Mouse (Mus musculus) left cerebral cortex, postnatal 36 days (tissue): ENCODE data around the gene Adarb1. TPM values are rescaled to one million over a fixed set of nuclear protein-coding genes. Genes with fewer than 3 reads are reported as not detected.

Experiments used
- DNase-seq, 2 experiments: peaks; one replicate each; pipeline ENCODE4 v3.0.0; 2021 to 2022; ENCODE audit warnings: low spot score in 2 of 2, mixed read lengths in 1 of 2
- intact Hi-C: fragments of 180-260 bp; cut with DNase I; formaldehyde crosslinking; loops from one replicate; pipeline ENCODE4 v1.15.1; 2025
- total RNA-seq, 2 experiments: library from RNA; stranded (reverse); gene quantifications; 2 replicates each; pipeline ENCODE4 v1.2.3; 2021

The Adarb1 gene
- total RNA-seq: 100 to 1,000 TPM; 135 to 147 TPM

DNA sequence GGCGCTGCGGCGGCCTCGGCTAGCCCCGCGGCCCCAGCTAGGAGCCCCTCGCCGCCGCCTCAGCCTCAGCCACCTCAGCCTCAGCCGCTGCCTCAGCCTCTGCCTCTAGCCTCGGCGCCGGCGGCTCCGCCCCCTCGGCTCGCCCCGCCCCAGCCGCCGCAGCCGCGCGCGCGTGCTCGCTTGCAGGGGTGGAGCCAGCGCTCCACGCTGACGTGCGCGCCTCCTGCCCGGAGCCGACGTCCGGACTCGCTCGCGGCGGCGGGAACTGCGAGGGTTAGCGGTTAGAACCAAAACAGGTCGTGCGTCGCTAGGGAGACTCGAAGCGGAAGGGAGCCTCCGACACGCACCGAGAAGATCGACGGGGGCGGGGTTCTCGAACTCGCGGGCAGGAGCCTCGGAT lies at the start of gene Adarb1:
Adarb1 (minus strand) TSS at position 133 of the 400 bp plus-strand sequence.
- DNase-seq: peak; percentile 87 to 90
- intact Hi-C loops: loop anchor here (5.0 to 10.0 kb wide), 3 partner anchors 61 to 167 kb away; partner anchors contain the start of gene Pttg1ip

DNA sequence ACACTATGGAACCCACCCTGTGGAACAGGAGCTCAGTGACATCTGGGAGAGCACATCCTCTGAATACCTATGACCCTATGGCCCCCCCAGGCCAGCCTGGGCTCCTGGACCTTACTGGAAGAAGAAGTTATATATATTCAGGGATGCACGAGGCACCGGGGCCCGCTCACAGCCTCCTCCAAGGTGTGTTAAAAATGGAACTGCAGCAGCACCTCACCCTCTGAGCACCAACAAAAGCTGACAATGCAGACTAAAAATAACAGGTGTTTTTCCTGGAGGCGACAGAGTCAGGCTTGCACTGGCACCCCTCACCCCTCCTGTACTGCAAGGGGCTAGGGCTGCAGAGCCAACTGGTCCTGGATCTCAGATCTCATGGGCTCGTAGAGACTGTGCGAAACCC lies 49.3 kb upstream of the Adarb1 start:
- intact Hi-C loops: no loop called here
- no peak for DNase-seq

DNA sequence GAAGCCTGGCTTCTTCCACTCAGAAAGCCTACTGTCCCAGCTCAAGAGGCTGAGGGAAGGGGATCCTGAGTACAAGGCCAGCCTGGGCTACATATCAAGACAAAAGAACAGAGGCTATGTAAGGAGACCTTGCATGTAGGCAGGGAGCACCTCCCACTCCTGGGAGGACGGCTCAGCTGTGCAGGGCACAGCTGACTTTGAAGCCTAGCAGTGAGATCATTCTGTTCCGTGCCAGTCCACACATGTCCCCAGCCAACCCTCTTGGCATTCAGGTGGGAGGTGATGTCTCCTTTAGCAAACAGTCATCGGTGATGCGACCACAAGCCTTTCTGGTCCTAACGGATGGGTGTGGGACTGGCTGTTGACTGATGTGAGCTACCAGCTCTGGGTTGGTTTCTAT lies 47.8 kb upstream of the Adarb1 start:
- DNase-seq: no peak
- intact Hi-C loops: no loop called here

DNA sequence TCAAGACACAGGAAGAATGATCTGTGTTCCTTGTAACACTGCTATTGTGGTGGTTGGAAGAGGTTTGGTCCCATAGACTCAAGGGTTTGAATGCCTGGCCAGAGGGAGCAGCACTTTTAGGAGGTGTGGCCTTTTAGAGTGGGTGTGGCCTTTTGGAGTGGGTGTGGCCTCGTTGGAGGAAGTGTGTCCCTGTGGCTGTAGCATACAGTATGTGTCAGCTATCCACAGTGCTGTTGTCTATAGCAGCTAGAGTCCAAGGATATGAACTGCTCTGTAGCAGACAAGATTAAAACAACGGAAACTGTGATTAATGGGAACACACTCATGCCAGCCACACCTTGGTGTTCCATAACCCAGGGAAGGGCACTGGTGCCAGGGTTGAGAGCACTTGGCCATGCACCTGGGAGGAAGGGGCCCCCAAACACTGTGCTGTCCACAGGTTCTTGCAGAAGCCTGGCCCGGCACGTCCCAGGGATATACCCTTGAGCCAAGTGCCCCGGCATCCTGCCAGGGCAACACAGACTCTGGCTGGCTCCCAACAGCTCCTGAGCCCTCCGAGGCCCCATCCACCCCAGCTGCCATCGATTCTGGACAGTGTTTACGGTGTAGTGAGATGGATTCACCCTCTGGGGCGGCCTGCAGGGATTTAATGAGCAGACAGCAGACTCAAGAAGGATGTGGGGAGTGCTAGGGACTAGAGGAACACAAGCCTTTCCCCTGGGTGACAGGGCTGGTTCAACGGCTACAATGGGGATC lies 46.3 kb upstream of the Adarb1 start:
- intact Hi-C loops: no loop called here
- no peak for DNase-seq

DNA sequence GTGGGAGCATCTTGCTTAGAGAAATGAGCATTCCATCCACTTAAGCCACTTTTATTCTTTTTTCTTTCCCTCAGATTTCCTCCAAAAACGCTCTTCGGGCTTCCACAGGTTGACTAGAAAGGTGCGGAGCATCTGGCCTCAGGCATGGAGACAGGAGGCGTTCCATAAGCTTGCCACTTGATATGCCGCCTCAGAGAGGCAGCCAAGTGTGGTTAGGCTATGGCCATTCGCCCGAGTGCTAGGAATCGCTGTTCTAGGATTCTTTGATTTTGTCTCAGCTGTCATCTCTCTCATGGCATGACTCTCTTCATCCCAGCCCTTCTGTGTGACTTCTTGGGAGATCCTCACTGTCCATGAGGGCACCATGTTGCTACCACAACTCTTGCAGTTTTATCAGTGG lies 43.1 kb upstream of the Adarb1 start:
- no peak for DNase-seq
- intact Hi-C loops: no loop called here

DNA sequence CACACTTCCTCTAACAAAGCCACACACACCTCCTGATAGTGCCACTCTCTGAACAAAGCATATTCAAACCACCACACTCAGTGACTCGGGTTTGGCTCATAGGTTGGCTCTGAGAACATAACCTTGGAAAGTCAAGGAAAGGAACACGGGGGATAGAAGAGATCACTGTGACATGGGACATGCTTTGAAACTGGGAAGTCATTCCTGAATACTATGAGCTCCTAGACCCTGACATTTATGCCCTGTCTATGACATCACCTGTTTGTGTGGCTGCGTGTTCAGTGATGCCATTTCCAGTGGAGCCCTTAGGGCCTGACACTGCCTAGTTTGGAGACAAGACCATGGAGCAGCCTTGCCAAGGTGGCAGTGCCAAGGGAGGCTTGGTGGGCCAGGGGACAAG lies 39.6 kb upstream of the Adarb1 start:
- intact Hi-C loops: no loop called here

DNA sequence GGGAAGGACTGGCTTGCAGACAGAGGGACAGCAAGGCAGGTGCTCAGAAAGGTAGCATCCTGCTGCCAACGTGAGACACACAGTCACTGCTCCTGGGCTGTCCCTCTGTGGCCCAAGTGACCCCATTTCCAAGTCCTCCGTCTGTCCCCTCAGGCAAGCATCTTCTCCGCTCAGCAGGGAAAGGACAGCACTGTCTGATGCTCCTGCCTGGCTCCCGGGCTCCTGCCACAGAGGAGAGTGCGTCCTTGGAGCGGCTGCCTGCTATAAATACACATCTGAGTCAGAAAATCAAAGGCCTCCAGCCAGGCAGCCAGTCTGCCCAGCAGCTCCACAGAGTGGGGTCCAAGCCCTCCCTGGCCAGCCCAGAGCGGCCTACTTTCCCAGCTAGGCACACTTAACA lies 38.4 kb upstream of the Adarb1 start:
- no peak for DNase-seq
- intact Hi-C loops: no loop called here

More for the DNA sequence above, 39.6 kb upstream of the Adarb1 start:
- no peak for DNase-seq

DNA sequence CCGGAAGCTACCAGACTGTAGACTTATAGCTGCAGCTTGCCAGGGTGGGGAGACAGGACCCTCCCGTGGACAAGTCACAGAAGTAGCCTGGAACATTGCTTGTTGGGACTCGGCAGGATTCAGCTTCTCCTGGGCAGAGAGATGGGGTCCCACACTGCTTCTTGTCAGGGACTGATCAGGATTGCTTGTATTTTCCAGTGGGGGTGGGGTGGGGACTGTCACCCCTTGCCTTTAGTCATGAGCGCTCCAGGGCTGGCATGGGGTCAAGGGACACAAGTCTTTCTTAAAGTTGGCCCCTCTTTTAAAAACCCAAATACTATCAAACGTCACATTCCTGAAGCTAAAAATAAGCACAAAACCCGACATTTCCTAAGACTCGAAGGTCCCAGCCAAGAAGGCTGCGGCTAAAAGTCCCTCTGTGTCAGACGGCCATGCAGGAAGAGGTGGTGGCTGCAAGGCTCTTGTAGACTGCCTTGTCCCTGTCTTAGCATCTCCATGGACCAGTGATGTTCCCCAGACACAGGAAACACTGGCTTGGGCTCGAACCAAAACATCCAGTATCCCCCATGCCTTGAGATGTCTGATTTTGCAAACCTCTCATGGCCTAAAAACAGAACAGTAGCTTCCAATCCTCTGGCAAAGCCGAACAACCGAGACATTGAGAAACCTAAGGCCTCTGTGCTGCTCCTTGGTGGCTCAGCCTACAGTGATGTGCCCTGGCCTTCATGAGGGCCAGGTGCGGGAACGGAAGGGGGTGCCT lies 37.4 kb upstream of the Adarb1 start:
- no peak for DNase-seq
- intact Hi-C loops: no loop called here

DNA sequence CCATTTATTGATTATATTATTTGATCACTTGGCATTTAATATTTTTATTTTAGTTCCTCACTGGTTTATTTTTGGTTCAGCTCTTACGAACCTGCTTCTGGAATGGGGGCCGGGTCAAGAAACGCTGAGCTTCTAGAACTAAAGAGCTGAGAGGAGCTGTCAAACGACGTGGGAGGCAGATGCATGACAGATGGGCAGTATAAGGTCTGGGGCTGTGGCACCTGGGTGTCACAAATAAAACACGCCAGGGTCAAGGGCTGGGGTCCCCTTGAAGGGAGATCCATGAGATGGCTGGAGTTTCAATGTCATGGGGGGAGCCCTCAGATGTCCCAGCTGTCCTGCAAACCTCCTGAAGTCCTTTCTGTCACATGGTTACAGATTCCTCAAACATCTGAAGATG lies 36.7 kb upstream of the Adarb1 start:
- intact Hi-C loops: no loop called here
- no peak for DNase-seq

DNA sequence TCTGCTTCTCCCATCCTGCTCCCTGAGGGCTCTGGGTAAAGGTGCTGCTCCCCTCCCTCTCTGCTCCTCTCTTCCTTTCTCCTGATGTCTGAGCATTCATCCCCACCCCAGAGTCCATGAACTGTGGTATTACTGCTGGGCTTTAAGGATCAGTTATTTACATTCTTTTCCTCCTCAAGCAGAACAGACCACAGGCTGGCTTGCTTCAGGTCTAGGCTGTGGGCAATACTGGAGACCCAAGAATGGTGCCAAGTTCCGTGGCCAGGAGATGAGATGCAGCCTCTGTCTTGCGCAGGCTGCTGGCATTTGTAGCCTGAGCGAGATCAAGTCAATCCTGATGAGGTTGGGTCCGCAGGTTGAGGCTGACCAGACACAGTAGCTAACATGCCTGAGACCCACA lies 33.8 kb upstream of the Adarb1 start:
- no peak for DNase-seq
- intact Hi-C loops: no loop called here

DNA sequence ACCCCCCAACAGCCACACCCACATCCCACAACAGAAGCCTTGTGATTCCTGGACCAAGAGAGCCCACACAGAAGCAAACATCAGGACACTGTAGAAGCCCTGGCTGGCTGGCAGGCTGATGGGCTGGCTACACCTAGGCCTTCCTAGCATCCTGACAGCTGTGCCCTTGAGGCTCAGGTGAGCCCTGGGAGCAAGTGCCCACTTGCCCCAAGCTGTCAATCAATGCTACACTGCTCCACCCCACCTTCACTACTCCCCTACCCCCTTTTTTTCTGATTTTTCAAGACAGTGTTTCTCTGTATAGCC lies 32.0 kb upstream of the Adarb1 start:
- no peak for DNase-seq
- intact Hi-C loops: no loop called here

DNA sequence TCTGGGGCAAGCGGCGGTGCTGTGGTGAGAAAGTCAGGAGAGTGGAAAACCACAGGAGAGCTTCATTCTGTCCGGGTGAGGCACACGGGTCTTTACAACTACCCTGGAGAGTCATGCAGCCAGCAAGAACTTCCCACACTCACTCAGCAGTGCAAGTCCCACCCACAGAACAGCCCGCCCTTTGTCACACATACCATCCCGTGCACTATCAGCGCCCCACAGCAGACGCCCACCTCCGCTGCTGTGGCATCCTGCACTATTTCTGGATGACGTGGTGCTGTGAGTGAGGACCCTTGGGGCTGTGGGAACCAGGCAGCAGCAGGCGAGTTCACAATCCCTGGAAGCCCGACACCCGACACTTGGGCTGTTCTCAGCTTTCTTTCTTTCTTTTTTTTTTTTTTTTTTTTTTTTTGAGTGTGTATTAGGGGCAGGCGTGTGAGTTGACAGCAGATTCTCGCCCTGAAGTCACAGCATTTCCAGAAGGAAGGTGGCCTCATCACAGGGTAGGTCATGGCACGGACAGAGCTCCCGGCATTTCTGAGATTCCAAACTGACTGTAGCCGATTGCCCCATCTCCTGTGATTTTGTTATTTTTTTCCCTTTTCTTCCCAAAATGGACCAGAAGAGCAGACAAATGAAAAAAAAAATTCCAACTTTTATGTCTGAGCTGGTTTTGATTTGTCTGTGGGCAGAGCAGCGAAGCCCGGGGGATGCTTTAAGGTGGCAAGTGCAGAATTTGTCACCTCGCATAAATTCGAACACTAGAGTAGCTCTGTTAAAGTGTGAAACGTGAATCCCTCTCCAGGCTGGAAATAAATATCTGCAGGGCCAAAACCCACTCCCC lies 31.5 kb upstream of the Adarb1 start:
- peak in 1 of 2 experiments; percentile 30 for DNase-seq
- intact Hi-C loops: no loop called here

DNA sequence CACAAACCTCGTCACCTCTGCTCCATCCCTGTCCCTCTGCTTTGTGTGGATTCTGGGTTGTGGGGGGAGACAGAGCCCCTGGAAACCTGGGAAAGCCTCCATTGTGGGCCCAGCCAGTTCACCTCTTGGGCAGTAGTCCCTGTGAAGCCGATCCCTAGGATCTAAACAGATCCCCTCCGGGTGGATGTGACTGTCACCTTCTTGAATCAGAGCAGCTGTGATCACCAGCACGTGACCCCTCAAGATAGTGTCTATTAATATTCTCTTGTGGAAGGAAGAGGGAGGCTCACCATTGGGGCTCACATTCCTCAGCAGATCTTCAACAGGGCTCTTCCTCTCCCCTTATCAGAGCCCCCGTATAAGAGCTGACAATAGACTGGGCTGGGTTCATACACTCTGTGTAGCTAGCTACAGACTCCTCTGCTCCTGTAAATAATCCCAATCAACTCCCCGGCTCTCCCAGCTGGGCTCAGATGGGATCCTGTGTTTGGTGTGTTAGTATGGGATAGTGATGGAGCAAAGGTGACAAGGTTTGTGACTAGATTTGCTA lies 30.7 kb upstream of the Adarb1 start:
- intact Hi-C loops: no loop called here
- no peak for DNase-seq

DNA sequence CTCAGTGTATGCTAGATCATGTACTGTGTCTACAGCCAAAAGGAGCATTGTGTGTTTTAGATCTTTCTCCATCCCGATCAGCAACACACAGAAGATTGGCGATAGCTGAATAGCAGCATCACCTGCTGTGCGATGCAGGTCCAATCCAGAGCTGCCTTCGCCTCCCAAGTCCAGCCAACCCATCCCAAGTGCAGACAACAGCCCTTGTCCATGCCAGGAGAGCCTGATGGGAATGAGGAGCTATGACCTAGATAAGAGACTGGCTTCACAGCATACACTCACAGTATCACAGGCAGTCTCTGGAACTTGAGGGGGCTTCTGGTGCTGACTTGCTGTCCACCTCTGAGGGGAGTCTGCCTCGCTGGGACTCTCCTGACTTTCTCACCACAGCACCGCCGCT lies 30.1 kb upstream of the Adarb1 start:
- intact Hi-C loops: no loop called here
- no peak for DNase-seq

DNA sequence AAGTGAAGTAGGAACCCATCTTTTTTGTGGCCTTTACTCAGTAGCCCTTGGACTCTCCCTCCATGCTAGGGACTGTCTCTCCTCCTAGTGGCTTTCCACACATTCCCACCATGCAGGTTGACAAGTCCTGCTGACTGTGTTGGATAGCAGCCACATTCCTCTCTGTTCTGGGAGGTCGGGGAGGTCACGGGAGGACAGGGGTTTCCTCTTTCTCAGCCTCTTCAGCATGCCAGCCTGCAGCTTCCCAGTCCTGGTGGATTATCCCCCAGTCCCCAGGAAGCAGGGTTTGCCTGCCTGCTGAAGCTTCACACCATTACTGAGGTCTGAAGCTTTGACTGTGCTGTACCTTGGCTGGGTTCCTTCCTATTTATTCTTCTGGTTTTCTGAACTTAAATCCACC lies 29.7 kb upstream of the Adarb1 start:
- intact Hi-C loops: no loop called here
- DNase-seq: no peak

DNA sequence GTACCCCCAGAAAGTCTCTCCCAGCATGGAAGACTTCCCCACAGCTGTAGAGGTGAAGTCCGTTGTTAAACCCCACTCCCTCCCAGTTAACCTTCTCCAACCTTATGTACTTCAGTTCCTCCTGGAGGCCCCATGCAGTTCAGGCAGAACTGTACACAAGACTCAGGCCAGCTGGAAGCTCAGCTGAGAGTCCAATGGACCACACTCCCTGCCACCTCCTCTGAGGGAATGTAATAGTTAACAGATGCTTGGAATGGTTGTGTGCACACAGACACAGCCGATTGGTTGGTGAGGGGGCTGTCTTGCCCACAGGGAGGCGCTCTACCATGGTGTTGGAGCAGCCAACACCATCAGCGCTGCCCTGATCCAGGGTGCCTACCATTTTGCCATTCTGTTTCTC lies 24.2 kb upstream of the Adarb1 start:
- intact Hi-C loops: no loop called here
- no peak for DNase-seq

DNA sequence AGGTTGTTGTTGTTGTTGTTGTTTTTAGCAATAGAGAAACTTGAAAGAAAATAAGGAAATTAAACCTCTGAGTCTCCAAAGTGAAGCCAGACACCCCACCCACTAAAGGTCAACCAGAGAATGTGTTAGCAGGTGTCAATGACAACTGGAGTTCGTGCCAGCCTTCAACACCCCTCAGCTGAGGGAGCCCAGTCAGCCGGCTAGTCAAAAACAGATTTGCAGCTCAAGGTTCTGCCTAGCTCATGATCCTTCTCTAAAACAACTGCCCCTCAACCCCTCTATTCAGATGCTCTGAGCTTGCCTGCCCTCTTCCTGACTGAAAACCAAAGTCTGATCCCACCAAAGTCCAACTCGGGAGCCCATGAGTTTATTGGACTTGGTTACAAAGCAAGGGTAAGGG lies 23.7 kb upstream of the Adarb1 start:
- DNase-seq: no peak
- intact Hi-C loops: no loop called here

DNA sequence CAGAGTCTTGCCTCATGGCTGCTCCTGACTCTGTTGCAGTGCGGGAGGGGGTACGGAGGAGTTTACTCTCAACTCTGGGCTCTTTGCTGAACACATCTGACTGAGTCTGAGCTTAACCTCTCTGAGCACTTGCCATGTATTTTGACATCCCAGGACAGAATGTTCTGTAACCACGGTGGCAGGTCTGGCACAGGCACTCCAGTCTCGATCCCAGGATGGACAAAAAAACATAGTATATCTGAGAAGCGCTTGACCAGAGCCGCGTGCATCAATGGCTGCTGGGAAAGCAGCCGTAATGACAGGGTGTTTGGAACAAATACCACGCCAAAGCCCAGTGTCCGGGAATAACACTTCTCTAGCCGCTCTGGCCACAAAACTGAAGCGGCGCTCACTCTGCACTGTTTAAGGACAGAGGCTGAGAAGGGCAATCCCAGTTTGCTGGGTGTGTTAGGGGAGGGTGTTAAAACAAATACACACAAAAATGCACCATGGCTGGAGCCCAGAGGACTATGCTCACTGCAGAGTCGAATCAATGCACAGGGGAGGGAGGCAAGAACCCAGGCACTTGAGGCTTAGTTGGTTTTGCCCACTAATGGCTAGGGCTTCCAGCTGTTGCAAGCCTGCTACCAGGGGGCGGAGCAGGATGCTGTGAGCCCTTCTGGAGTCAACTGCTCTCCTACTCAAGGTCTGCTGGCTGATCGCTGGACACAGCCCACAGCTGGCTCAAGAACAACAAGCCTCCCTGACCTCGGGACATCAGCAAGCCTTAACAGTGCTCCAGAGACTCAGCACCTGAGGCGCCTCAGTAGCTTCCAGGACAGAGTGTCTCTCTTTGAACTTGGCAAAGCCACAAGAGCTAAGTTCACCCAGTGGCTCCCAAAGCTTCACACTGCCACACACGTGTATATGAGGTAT lies 23.0 kb upstream of the Adarb1 start:
- intact Hi-C loops: no loop called here
- no peak for DNase-seq

DNA sequence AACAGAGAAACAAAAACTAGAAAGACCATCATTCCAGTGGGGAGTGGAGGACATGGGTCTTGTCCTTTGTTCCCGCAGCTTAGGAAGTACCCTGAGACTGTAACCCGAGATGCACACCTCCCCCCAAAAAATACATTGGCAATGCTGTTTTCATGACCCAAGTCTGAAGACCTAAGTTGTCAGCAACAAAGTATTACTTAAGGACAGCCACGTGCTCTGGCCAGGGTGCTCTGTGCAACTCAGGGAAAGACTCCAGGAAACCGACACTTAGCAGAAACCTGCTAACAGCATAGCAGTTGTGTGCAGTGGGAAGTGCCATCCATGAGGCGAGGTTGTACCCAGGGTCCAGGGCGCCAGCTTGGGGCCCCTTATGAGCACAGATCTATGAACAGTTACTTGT lies 22.2 kb upstream of the Adarb1 start:
- no peak for DNase-seq
- intact Hi-C loops: no loop called here
